Mouse (Mus musculus) C2C12 (cell line): ENCODE data around the gene Itga10.

Experiments used
- CEBPB ChIP-seq: IDR thresholded peaks from one replicate; pipeline ENCODE4 v1.6.1; 2011; ENCODE audit warnings: low read depth, mild to moderate bottlenecking, control low read depth, moderate library complexity
- CTCF ChIP-seq: IDR thresholded peaks from one replicate; pipeline ENCODE4 v1.5.1; 2011; ENCODE audit not compliant: control insufficient read depth, insufficient read depth, insufficient read length
- MAX ChIP-seq: IDR thresholded peaks from one replicate; pipeline ENCODE4 v1.6.1; 2011; ENCODE audit warnings: mild to moderate bottlenecking, control low read depth
- MYOD1 ChIP-seq: IDR thresholded peaks from one replicate; pipeline ENCODE4 v1.6.1; 2011; ENCODE audit warnings: low read depth; ENCODE audit not compliant: control insufficient read depth, insufficient read length
- MYOG ChIP-seq: IDR thresholded peaks from one replicate; pipeline ENCODE4 v1.6.1; 2011; ENCODE audit not compliant: control insufficient read depth, insufficient read length; ENCODE audit errors: extremely low read depth
- USF1 ChIP-seq: IDR thresholded peaks from one replicate; pipeline ENCODE4 v1.6.1; 2011; ENCODE audit warnings: low read depth, mild to moderate bottlenecking, control low read depth, moderate library complexity

GRCm38 (mm10) chr3:96684822-96685156 lies 39.4 kb downstream of the Itga10 start:
- no peak for TF ChIP-seq CTCF
- TF ChIP-seq USF1 = no peak
- no peak for TF ChIP-seq MAX
- TF ChIP-seq MYOD1 = no peak
- no peak for TF ChIP-seq MYOG
- TF ChIP-seq CEBPB = no peak
